Mouse (Mus musculus): ENCODE measurements at regions not wholly inside any gene's neighbourhood (a gene's known extent, or its start where the extent isn't known, plus 50 kb on each side); places are given as distances from the start of the nearest gene placed in this dataset.

GRCm38 (mm10) chr6:101554965-101555604, 177.4 kb upstream of the Pdzrn3 start:
- TF ChIP-seq GATA1 (IDR thresholded peaks at IDR 0.05; ENCODE audit: borderline replicate concordance, low read length) (no peak), FLI1 (IDR thresholded peaks at IDR 0.05; ENCODE audit: low read length) (no peak)

All from megakaryocyte, embryonic 14.5 days (primary cell).